Mouse (Mus musculus): ENCODE measurements at regions not wholly inside any gene's neighbourhood (a gene's known extent, or its start where the extent isn't known, plus 50 kb on each side); places are given as distances from the start of the nearest gene placed in this dataset.

DNA sequence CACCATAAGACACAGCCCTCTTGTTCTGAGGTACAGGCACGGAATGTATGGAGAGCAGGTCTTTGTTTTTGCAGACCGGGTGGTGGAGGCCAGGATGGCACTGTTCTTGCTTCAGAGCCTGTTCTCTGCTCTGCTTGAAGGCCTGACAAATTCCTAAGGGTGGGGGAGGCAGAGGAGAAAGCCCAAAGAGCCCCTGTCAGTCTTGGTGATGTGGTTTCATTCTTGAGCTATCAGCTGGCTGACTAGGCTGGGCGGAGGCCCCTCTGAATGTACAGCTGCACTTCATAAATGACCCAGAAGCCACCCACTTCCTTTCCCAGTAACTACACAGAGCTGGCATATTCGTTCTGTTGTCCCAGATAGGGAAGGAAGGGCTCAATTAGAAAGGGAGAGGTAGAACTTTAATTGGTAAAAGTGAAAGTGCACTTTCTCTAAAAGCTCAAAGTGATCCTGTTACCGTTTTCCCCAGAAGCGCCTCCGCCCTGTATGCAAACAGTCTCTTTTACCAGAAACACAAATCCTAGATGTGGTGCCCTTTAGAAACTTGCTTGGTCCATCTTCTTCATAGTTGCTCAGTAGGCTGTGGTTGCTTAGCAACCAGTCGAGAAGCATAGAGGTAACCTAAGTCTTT is 152.3 kb upstream of the Tnfaip3 start:
- no peak for TF ChIP-seq CTCF (IDR thresholded peaks at IDR 0.05; ENCODE audit: low read depth)
- TF ChIP-seq EP300 (IDR thresholded peaks at IDR 0.05; ENCODE audit: low read depth), result no peak

Measured in liver, postnatal 0 days (tissue).